Mouse (Mus musculus): Measurements from ENCODE around the gene Stard10. TPM values are rescaled to one million over a fixed set of nuclear protein-coding genes. Genes with fewer than 3 reads are reported as not detected.

Gene Stard10
- polyA plus RNA-seq, 1 experiment from 2014 or later, result 134 TPM

GRCm38 (mm10) chr7:101320399-101321217 is 3.7 kb downstream of the Stard10 start:
- Histone ChIP-seq H3K9ac (ENCODE audit: low read length) (peak overlapping the region; percentile 76), H3K4me3 (ENCODE audit: low read depth, low read length) (peak overlapping the region; percentile 71), H3K27ac (ENCODE audit: low read depth) (peak overlapping the region; percentile 80), H3K27me3 (replicated peaks; ENCODE audit: control insufficient read depth, insufficient read depth, low read length) (peaks cover 2% of the 10 kb centered on the region; the same call in 1 of the 2 replicates), H3K36me3 (ENCODE audit: control insufficient read depth, insufficient read depth, low read length) (no peaks in the 10 kb centered on the region), H3K9me3 (ENCODE audit: control insufficient read depth, low read length) (no peaks in the 10 kb centered on the region), H3K4me2 (ENCODE audit: low read length) (peak overlapping the region; percentile 93), H3K4me1 (replicated peaks; ENCODE audit: control insufficient read depth, insufficient read depth, low read length) (peaks cover 12% of the 10 kb centered on the region)
- ATAC-seq (replicated peaks; ENCODE audit: low FRiP score, low TSS enrichment, low read depth), result peak; percentile 63
- 4% methylated on average over 26 of the region's 37 CpGs for WGBS
- DNase-seq (ENCODE audit: low spot score), result peak; percentile 84

GRCm38 (mm10) chr7:101321218-101321827 is 4.4 kb downstream of the Stard10 start:
- peak overlapping the region; percentile 93 for H3K4me2 ChIP-seq (ENCODE audit: low read length)
- H3K4me1 ChIP-seq (replicated peaks; ENCODE audit: control insufficient read depth, insufficient read depth, low read length), result peaks cover 12% of the 10 kb centered on the region
- DNase-seq (ENCODE audit: low spot score) (peak; percentile 84), ATAC-seq (replicated peaks; ENCODE audit: low FRiP score, low TSS enrichment, low read depth) (peak; percentile 65)
- WGBS, result under 1% methylated on average over 44 of the region's 61 CpGs
- H3K36me3 ChIP-seq (ENCODE audit: control insufficient read depth, insufficient read depth, low read length), result no peaks in the 10 kb centered on the region
- peak overlapping the region; percentile 71 for H3K4me3 ChIP-seq (ENCODE audit: low read depth, low read length)
- no peaks in the 10 kb centered on the region for H3K9me3 ChIP-seq (ENCODE audit: control insufficient read depth, low read length)
- H3K27me3 ChIP-seq (replicated peaks; ENCODE audit: control insufficient read depth, insufficient read depth, low read length), result peaks cover 2% of the 10 kb centered on the region; the same call in 1 of the 2 replicates
- peak overlapping the region; percentile 76 for H3K9ac ChIP-seq (ENCODE audit: low read length)
- peak overlapping the region; percentile 80 for H3K27ac ChIP-seq (ENCODE audit: low read depth)

GRCm38 (mm10) chr7:101323141-101323594 is 6.3 kb downstream of the Stard10 start:
- H3K27me3 ChIP-seq (replicated peaks; ENCODE audit: control insufficient read depth, insufficient read depth, low read length), result peaks cover 2% of the 10 kb centered on the region; the same call in 1 of the 2 replicates
- H3K9ac ChIP-seq (ENCODE audit: low read length), result no peak overlapping the region
- ATAC-seq (replicated peaks; ENCODE audit: low FRiP score, low TSS enrichment, low read depth), result peak; percentile 63

GRCm38 (mm10) chr7:101324142-101324962 is 7.5 kb downstream of the Stard10 start:
- Histone ChIP-seq H3K27ac (ENCODE audit: low read depth) (no peak overlapping the region), H3K9ac (ENCODE audit: low read length) (no peak overlapping the region), H3K36me3 (ENCODE audit: control insufficient read depth, insufficient read depth, low read length) (no peaks in the 10 kb centered on the region), H3K27me3 (replicated peaks; ENCODE audit: control insufficient read depth, insufficient read depth, low read length) (peaks cover 2% of the 10 kb centered on the region; the same call in 1 of the 2 replicates), H3K4me1 (replicated peaks; ENCODE audit: control insufficient read depth, insufficient read depth, low read length) (peaks cover 12% of the 10 kb centered on the region), H3K4me2 (ENCODE audit: low read length) (peak overlapping the region; percentile 37), H3K9me3 (ENCODE audit: control insufficient read depth, low read length) (no peaks in the 10 kb centered on the region), H3K4me3 (ENCODE audit: low read depth, low read length) (no peak overlapping the region)
- ATAC-seq (replicated peaks; ENCODE audit: low FRiP score, low TSS enrichment, low read depth) (no peak), DNase-seq (ENCODE audit: low spot score) (no peak)
- 37% methylated on average over 6 of the region's 6 CpGs for WGBS

More at GRCm38 (mm10) chr7:101323141-101323594, 6.3 kb downstream of the Stard10 start:
- Histone ChIP-seq H3K27ac (ENCODE audit: low read depth) (no peak overlapping the region), H3K4me3 (ENCODE audit: low read depth, low read length) (peak overlapping the region; percentile 71), H3K4me1 (replicated peaks; ENCODE audit: control insufficient read depth, insufficient read depth, low read length) (peaks cover 12% of the 10 kb centered on the region), H3K9me3 (ENCODE audit: control insufficient read depth, low read length) (no peaks in the 10 kb centered on the region), H3K4me2 (ENCODE audit: low read length) (peak overlapping the region; percentile 93), H3K36me3 (ENCODE audit: control insufficient read depth, insufficient read depth, low read length) (no peaks in the 10 kb centered on the region)
- peak; percentile 68 for DNase-seq (ENCODE audit: low spot score)
- 61% methylated on average over 4 of the region's 4 CpGs for WGBS

GRCm38 (mm10) chr7:101326006-101326405 is 9.1 kb downstream of the Stard10 start:
- 0 out of 2 replicates have a peak, but pooled peaks cover 6% of the 10 kb centered on the region for H3K4me1 ChIP-seq (replicated peaks; ENCODE audit: control insufficient read depth, insufficient read depth, low read length)
- H3K36me3 ChIP-seq (ENCODE audit: control insufficient read depth, insufficient read depth, low read length), result peaks cover 2% of the 10 kb centered on the region; the same call in 1 of the 2 replicates
- no peak overlapping the region for H3K4me2 ChIP-seq (ENCODE audit: low read length)
- no peak for ATAC-seq (replicated peaks; ENCODE audit: low FRiP score, low TSS enrichment, low read depth)
- no peaks in the 10 kb centered on the region for H3K9me3 ChIP-seq (ENCODE audit: control insufficient read depth, low read length)
- no peaks in the 10 kb centered on the region for H3K27me3 ChIP-seq (replicated peaks; ENCODE audit: control insufficient read depth, insufficient read depth, low read length)
- H3K4me3 ChIP-seq (ENCODE audit: low read depth, low read length), result no peak overlapping the region
- WGBS, result 80% methylated on average over 5 of the region's 5 CpGs
- DNase-seq (ENCODE audit: low spot score), result no peak
- no peak overlapping the region for H3K27ac ChIP-seq (ENCODE audit: low read depth)
- H3K9ac ChIP-seq (ENCODE audit: low read length), result no peak overlapping the region

GRCm38 (mm10) chr7:101327263-101327662 is 10.4 kb downstream of the Stard10 start:
- Histone ChIP-seq H3K4me2 (ENCODE audit: low read length) (no peak overlapping the region), H3K27me3 (replicated peaks; ENCODE audit: control insufficient read depth, insufficient read depth, low read length) (no peaks in the 10 kb centered on the region), H3K27ac (ENCODE audit: low read depth) (no peak overlapping the region), H3K36me3 (ENCODE audit: control insufficient read depth, insufficient read depth, low read length) (peaks cover 4% of the 10 kb centered on the region; the same call in 1 of the 2 replicates), H3K4me3 (ENCODE audit: low read depth, low read length) (no peak overlapping the region), H3K9ac (ENCODE audit: low read length) (no peak overlapping the region), H3K9me3 (ENCODE audit: control insufficient read depth, low read length) (no peaks in the 10 kb centered on the region), H3K4me1 (replicated peaks; ENCODE audit: control insufficient read depth, insufficient read depth, low read length) (0 out of 2 replicates have a peak, but pooled peaks cover 6% of the 10 kb centered on the region)
- no peak for ATAC-seq (replicated peaks; ENCODE audit: low FRiP score, low TSS enrichment, low read depth)
- 45% methylated on average over 5 of the region's 5 CpGs for WGBS
- no peak for DNase-seq (ENCODE audit: low spot score)

GRCm38 (mm10) chr7:101327786-101328185 is 10.9 kb downstream of the Stard10 start:
- Histone ChIP-seq H3K9ac (ENCODE audit: low read length) (no peak overlapping the region), H3K27me3 (replicated peaks; ENCODE audit: control insufficient read depth, insufficient read depth, low read length) (no peaks in the 10 kb centered on the region), H3K4me3 (ENCODE audit: low read depth, low read length) (no peak overlapping the region), H3K4me2 (ENCODE audit: low read length) (no peak overlapping the region), H3K9me3 (ENCODE audit: control insufficient read depth, low read length) (no peaks in the 10 kb centered on the region), H3K27ac (ENCODE audit: low read depth) (no peak overlapping the region), H3K4me1 (replicated peaks; ENCODE audit: control insufficient read depth, insufficient read depth, low read length) (0 out of 2 replicates have a peak, but pooled peaks cover 6% of the 10 kb centered on the region), H3K36me3 (ENCODE audit: control insufficient read depth, insufficient read depth, low read length) (peaks cover 4% of the 10 kb centered on the region; the same call in 1 of the 2 replicates)
- DNase-seq (ENCODE audit: low spot score), result no peak
- no peak for ATAC-seq (replicated peaks; ENCODE audit: low FRiP score, low TSS enrichment, low read depth)
- 78% methylated on average over 2 of the region's 2 CpGs for WGBS

- H3K27me3 ChIP-seq (replicated peaks; ENCODE audit: control insufficient read depth, insufficient read depth, low read length), result no peaks in the 10 kb centered on the region
- H3K27ac ChIP-seq (ENCODE audit: low read depth), result peak overlapping the region; percentile 40; the same call in 1 of the 2 replicates
- H3K9me3 ChIP-seq (ENCODE audit: control insufficient read depth, low read length), result no peaks in the 10 kb centered on the region
- no peak overlapping the region for H3K4me3 ChIP-seq (ENCODE audit: low read depth, low read length)
- H3K9ac ChIP-seq (ENCODE audit: low read length), result no peak overlapping the region
- no peak overlapping the region for H3K4me2 ChIP-seq (ENCODE audit: low read length)
- ATAC-seq (replicated peaks; ENCODE audit: low FRiP score, low TSS enrichment, low read depth), result no peak
- 0 out of 2 replicates have a peak, but pooled peaks cover 6% of the 10 kb centered on the region for H3K4me1 ChIP-seq (replicated peaks; ENCODE audit: control insufficient read depth, insufficient read depth, low read length)
- no peak for DNase-seq (ENCODE audit: low spot score)
- peaks cover 4% of the 10 kb centered on the region; the same call in 1 of the 2 replicates for H3K36me3 ChIP-seq (ENCODE audit: control insufficient read depth, insufficient read depth, low read length)
- 65% methylated on average over 4 of the region's 4 CpGs for WGBS
These were observed 11.8 kb downstream of the Stard10 start for GRCm38 (mm10) chr7:101328621-101329158.
